Mouse (Mus musculus) forebrain, postnatal 0 days (tissue): ENCODE results near the gene Ly6g5b. TPM values are rescaled to one million over a fixed set of nuclear protein-coding genes. Genes with fewer than 3 reads are reported as not detected.

ENCODE experiments used
- ATAC-seq: fragments of 200-750 bp; cut with Nextera tagmentation; 2 replicates; pipeline ENCODE4 v1.8.0; 2017; ENCODE audit warnings: mild to moderate bottlenecking, moderate library complexity
- DNase-seq: peaks from one replicate; pipeline ENCODE4 v3.0.0-alpha.2; 2015
- H3K27ac ChIP-seq: fragments of 300-500 bp; sonication (generic); 2 replicates; pipeline ENCODE4 v1.5.1; 2014; ENCODE audit warnings: low read depth, mild to moderate bottlenecking, antibody characterized with exemption, low read length, moderate library complexity, mixed read lengths
- H3K27me3 ChIP-seq: fragments of 300-500 bp; sonication (generic); 2 replicates; pipeline ENCODE4 v1.6.1; 2014; ENCODE audit warnings: mild to moderate bottlenecking, low read length, mixed read lengths; ENCODE audit not compliant: insufficient read depth
- H3K36me3 ChIP-seq: fragments of 300-500 bp; sonication (generic); 2 replicates; pipeline ENCODE4 v1.6.1; 2014; ENCODE audit warnings: mild to moderate bottlenecking, moderate library complexity; ENCODE audit not compliant: insufficient read depth
- H3K4me1 ChIP-seq: fragments of 300-500 bp; sonication (generic); 2 replicates; pipeline ENCODE4 v1.6.1; 2014; ENCODE audit warnings: antibody characterized with exemption; ENCODE audit not compliant: insufficient read depth
- H3K4me2 ChIP-seq: fragments of 300-500 bp; sonication (generic); 2 replicates; pipeline ENCODE4 v1.6.1; 2014; ENCODE audit warnings: low read depth, mild to moderate bottlenecking, moderate library complexity
- H3K4me3 ChIP-seq: fragments of 300-500 bp; sonication (generic); 2 replicates; pipeline ENCODE4 v1.5.1; 2014; ENCODE audit warnings: low read depth, low read length, mixed read lengths
- H3K9ac ChIP-seq: fragments of 300-500 bp; sonication (generic); 2 replicates; pipeline ENCODE4 v1.6.1; 2014; ENCODE audit warnings: mild to moderate bottlenecking
- H3K9me3 ChIP-seq: fragments of 300-500 bp; sonication (generic); 2 replicates; pipeline ENCODE4 v1.6.1; 2016; ENCODE audit warnings: low read length
- CTCF ChIP-seq: sonication (generic); IDR thresholded peaks from 2 replicates; pipeline ENCODE4 v1.5.1; 2016; ENCODE audit warnings: antibody characterized with exemption, control low read depth, low read depth
- WGBS: fragments of 180-500 bp; shearing (Covaris S2); extraction: QIAGEN DNeasy Blood & Tissue Kit; methylation state at CpG from one replicate; pipeline ENCODE4 v1.1.7; 2014; 5-methylcytosine and 5-hydroxymethylcytosine counted together
- polyA plus RNA-seq: library from polyadenylated mRNA; unstranded; fragments of >200 nt; fragmentation: Nextera tagmentation; extraction: Ambion mirVana; gene quantifications from 2 replicates; pipeline ENCODE4 v1.2.1, GENCODE M21; 2015
- total RNA-seq: library from RNA; depleted of rRNA; stranded (reverse); fragments of >200 nt; gene quantifications from 2 replicates; pipeline ENCODE4 v1.2.3, GENCODE M21; 2014

Gene Ly6g5b
- total and polyA plus RNA-seq, 2 experiments from 2014 or later = 1.1 TPM

DNA sequence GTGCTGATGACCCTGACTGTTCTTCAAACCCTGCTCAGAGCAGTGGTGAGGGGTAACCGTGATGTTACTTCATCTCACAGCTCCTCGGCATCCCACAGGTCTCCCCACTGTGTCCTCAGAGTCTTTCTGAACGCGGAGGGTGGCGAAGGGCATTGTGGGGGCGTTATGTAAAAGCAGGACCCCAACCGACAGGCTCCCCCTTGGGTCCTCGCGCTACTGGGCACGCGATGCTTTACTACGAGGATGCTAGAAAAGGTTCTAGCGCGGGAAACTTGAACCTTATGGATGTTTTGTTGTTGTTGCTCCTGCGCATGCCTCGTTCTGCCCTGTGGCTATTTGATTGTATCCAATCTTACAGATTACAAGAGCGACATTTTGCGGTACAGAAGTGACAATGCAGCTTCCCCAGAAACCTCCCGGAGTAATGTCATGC, 6.7 kb upstream of the Ly6g5b start, which contains the start of gene Csnk2b:
Csnk2b (minus strand) TSS at position 183 of the 433 bp plus-strand sequence.
- H3K9me3 ChIP-seq = no peaks in the 10 kb centered on the region
- H3K4me3 ChIP-seq = peak within 1 kb of the TSS; percentile 74
- peak within 1 kb of the TSS; percentile 91 for H3K4me2 ChIP-seq
- peak; percentile 66 for TF ChIP-seq CTCF
- H3K9ac ChIP-seq = peak within 1 kb of the TSS; percentile 77
- no peaks in the 10 kb centered on the region for H3K27me3 ChIP-seq
- DNase-seq (peak; percentile 90), ATAC-seq (peak; percentile 38)
- H3K27ac ChIP-seq = peak within 1 kb of the TSS; percentile 94
- peaks cover 8% of the 10 kb centered on the region for H3K4me1 ChIP-seq
- H3K36me3 ChIP-seq = peaks cover 29% of the 10 kb centered on the region
- 2% methylated on average over 19 of the region's 19 CpGs for WGBS

DNA sequence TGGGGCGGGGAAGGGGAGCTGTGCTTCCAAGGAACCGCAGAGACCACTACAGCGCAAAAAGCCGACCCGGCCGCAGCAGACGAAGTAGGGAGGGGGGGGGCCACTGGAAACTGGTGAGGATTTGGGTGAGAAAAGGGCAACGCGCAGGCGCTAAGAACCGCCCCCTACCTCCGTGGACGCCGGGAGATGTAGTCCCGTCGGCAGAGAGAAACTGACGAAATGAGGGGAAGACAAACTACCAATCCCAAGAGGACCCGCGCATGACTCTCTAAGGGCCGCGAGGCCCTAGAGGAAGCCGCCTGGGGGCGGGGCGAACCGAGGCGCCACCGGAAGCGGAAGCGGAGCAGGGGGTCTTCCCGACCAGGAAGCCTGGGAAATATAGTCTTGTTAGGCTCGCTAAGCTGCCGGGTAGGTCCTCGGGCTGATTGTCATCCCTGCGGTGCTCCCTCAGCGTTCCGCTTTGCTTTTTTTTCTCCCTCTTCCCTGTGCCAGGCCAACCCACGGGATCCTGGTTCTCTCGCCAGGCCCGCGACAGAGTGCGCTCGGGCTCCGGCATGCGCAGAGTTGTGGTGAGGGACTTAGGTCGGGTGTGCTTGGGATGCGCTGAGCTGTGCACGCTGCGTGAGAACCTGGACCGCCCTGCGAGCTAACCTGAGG, 6.0 kb upstream of the Ly6g5b start, which contains the start of gene Gpank1:
Gpank1 (plus strand) TSS at position 313 of the 657 bp plus-strand sequence.
- Histone ChIP-seq H3K9ac (peak within 1 kb of the TSS; percentile 77), H3K27me3 (no peaks in the 10 kb centered on the region), H3K9me3 (no peaks in the 10 kb centered on the region), H3K4me3 (peak within 1 kb of the TSS; percentile 74), H3K36me3 (peaks cover 35% of the 10 kb centered on the region), H3K4me1 (peaks cover 3% of the 10 kb centered on the region), H3K27ac (peak within 1 kb of the TSS; percentile 94), H3K4me2 (peak within 1 kb of the TSS; percentile 91)
- under 1% methylated on average over 50 of the region's 50 CpGs for WGBS
- DNase-seq = peak; percentile 99
- ATAC-seq = peak; percentile 95
- peak; percentile 7; the same call in 1 of the 2 replicates for TF ChIP-seq CTCF

GRCm38 (mm10) chr17:35120745-35121142, 5.5 kb upstream of the Ly6g5b start:
- Histone ChIP-seq H3K27me3 (no peaks in the 10 kb centered on the region), H3K27ac (peak overlapping the region; percentile 46; the same call in 1 of the 2 replicates), H3K4me2 (peak overlapping the region; percentile 91), H3K4me3 (peak overlapping the region; percentile 74), H3K9ac (peak overlapping the region; percentile 77), H3K4me1 (peaks cover 3% of the 10 kb centered on the region), H3K36me3 (peaks cover 40% of the 10 kb centered on the region), H3K9me3 (no peaks in the 10 kb centered on the region)
- ATAC-seq = no peak
- no peak for DNase-seq
- no peak for TF ChIP-seq CTCF
- 1% methylated on average over 33 of the region's 33 CpGs for WGBS

DNA sequence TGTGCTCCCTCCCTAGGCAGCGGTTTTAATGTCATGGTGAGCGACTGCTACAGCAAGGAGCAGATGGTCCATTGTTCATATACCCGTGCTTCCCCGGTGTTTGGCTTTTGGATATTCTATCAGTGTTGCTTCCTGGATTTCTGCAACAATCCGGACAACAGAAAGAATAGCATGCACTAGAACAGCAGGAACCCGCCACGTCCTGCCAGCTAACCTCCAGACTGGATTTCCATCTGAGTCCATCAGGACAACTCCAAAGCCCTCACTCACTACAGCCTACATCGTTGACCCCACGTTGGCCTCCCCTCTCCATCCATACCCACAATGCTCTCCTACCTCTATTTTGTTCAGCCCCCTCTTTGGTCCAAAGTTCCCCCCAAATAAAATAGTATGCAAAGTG, 3.5 kb downstream of the Ly6g5b start:
- Histone ChIP-seq H3K36me3 (peaks cover 27% of the 10 kb centered on the region), H3K4me2 (no peak overlapping the region), H3K9ac (no peak overlapping the region), H3K27ac (no peak overlapping the region), H3K4me3 (no peak overlapping the region), H3K9me3 (no peaks in the 10 kb centered on the region), H3K27me3 (no peaks in the 10 kb centered on the region), H3K4me1 (no peaks in the 10 kb centered on the region)
- TF ChIP-seq CTCF = no peak
- WGBS = 69% methylated on average over 9 of the region's 9 CpGs
- DNase-seq = no peak
- ATAC-seq = no peak

- ATAC-seq (no peak), DNase-seq (no peak)
- Histone ChIP-seq H3K36me3 (peaks cover 7% of the 10 kb centered on the region; the same call in 1 of the 2 replicates), H3K9me3 (no peaks in the 10 kb centered on the region), H3K27ac (no peak within 1 kb of the TSS), H3K4me1 (no peaks in the 10 kb centered on the region), H3K27me3 (no peaks in the 10 kb centered on the region), H3K4me2 (no peak within 1 kb of the TSS), H3K9ac (no peak within 1 kb of the TSS), H3K4me3 (no peak within 1 kb of the TSS)
- TF ChIP-seq CTCF = no peak
- WGBS = 84% methylated on average over 6 of the region's 6 CpGs
These were observed 7.1 kb downstream of the Ly6g5b start, which contains the start of gene Ly6g5c for GRCm38 (mm10) chr17:35108097-35108496. Ly6g5c (plus strand) TSS chr17:35108279.

- Histone ChIP-seq H3K4me3 (no peak overlapping the region), H3K4me1 (no peaks in the 10 kb centered on the region), H3K9me3 (no peaks in the 10 kb centered on the region), H3K27me3 (no peaks in the 10 kb centered on the region), H3K4me2 (no peak overlapping the region), H3K9ac (no peak overlapping the region), H3K36me3 (peaks cover 22% of the 10 kb centered on the region), H3K27ac (no peak overlapping the region)
- WGBS = 63% methylated on average over 3 of the region's 3 CpGs
- no peak for ATAC-seq
- peak; percentile 19 for DNase-seq
- peak; percentile 55 for TF ChIP-seq CTCF
These were observed 8.7 kb downstream of the Ly6g5b start for GRCm38 (mm10) chr17:35106522-35106921.

DNA sequence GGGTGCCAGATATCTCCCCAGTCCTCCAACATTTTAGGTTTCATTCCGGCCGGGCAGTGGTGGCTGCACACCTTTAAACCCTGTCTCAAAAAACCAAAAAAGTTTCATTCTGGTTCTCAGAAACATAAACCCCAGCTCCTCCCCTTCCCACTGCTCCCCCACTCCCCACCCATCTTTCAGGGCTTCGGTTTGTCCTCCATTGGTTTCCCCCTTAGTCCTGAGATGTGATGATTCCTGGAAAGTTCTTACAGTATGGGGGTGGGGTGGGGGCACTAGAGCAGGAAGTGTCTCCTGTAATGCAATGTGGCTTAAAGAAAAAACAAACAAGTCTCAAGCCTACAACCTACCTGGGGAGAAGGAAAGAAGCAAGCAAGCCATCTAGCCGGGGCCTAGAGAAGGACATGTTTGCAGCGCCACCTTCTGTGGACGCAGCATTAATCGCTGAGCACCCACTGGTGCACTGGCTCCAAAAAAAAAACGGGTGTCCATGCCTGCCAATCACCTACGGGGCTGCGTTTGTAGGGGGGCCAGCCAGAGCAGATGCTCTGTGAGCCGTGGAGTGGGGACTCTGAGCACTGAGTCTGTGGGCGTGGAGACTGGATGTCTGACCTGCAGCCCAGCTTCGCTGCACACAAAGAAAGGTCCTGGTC, 9.4 kb downstream of the Ly6g5b start:
- DNase-seq (peak; percentile 28), ATAC-seq (peak; percentile 46; the same call in 1 of the 2 replicates)
- Histone ChIP-seq H3K4me3 (no peak overlapping the region), H3K9me3 (no peaks in the 10 kb centered on the region), H3K27me3 (no peaks in the 10 kb centered on the region), H3K9ac (no peak overlapping the region), H3K36me3 (peaks cover 29% of the 10 kb centered on the region), H3K4me2 (peak overlapping the region; percentile 24; the same call in 1 of the 2 replicates), H3K27ac (no peak overlapping the region), H3K4me1 (no peaks in the 10 kb centered on the region)
- 21% methylated on average over 13 of the region's 13 CpGs for WGBS
- peak; percentile 66 for TF ChIP-seq CTCF
